9 mouse cellular contexts compared by ENCODE assay signal in genomic region chr17:25830806-25831431, GRCm38 (mm10). TPM values are rescaled to one million over a fixed set of nuclear protein-coding genes. Genes with fewer than 3 reads are reported as not detected.
DNase-seq lines count a peak whose midpoint lies in the region; ATAC-seq and TF ChIP-seq lines count a peak whose summit lies in the region.
"Had no signal": no experiment of that assay in that cellular context is flagged by ENCODE, and none has a peak within 500 bp of the region (broad histone marks: within the 10 kb centered on the region; RNA-seq: fewer than 3 reads in every experiment).

No protein-coding gene starts in this region.

- peak overlapping the region; percentile 64 for H3K4me3 ChIP-seq in kidney, embryonic 15.5 days (replicated peaks)
- peak overlapping the region; percentile 86 for H3K4me3 ChIP-seq in embryonic facial prominence, embryonic 15.5 days (replicated peaks)
- no peak overlapping the region for H3K4me3 ChIP-seq in intestine, embryonic 14.5 days (ENCODE audit: low read depth, low read length)
- no peak overlapping the region; the same call in 1 of the 2 replicates for H3K4me3 ChIP-seq in midbrain, embryonic 15.5 days
- no peak overlapping the region for H3K4me3 ChIP-seq in cerebellum, adult 2 months (replicated peaks; ENCODE audit: insufficient read depth, low read depth, low read length)

- 90% methylated on average over 14 of the region's 14 CpGs for WGBS in kidney, embryonic 15.5 days
- 81% methylated on average over 14 of the region's 14 CpGs for WGBS in embryonic facial prominence, embryonic 15.5 days
- WGBS in intestine, embryonic 14.5 days: 84% methylated on average over 14 of the region's 14 CpGs
- WGBS in midbrain, embryonic 15.5 days: 86% methylated on average over 14 of the region's 14 CpGs
- 77% methylated on average over 14 of the region's 14 CpGs for WGBS in cerebellum, adult 2 months

- H3K4me1 ChIP-seq in kidney, embryonic 15.5 days: peaks cover 73% of the 10 kb centered on the region
- H3K4me1 ChIP-seq in embryonic facial prominence, embryonic 15.5 days: peaks cover 71% of the 10 kb centered on the region
- peaks cover 44% of the 10 kb centered on the region for H3K4me1 ChIP-seq in intestine, embryonic 14.5 days (replicated peaks; ENCODE audit: control insufficient read depth, insufficient read depth, low read length)
- H3K4me1 ChIP-seq in midbrain, embryonic 15.5 days: peaks cover 84% of the 10 kb centered on the region
- peaks cover 45% of the 10 kb centered on the region for H3K4me1 ChIP-seq in cerebellum, adult 2 months (ENCODE audit: control insufficient read depth, insufficient read depth, low read length)

- ATAC-seq in kidney, embryonic 15.5 days (replicated peaks; ENCODE audit: low FRiP score): no peak
- no peak for ATAC-seq in embryonic facial prominence, embryonic 15.5 days (ENCODE audit: insufficient number of reproducible peaks, low FRiP score, low TSS enrichment, low read depth)
- ATAC-seq in intestine, embryonic 14.5 days (replicated peaks; ENCODE audit: low FRiP score, low TSS enrichment, low read depth): no peak
- ATAC-seq in midbrain, embryonic 15.5 days (replicated peaks): no peak

- H3K4me2 ChIP-seq in kidney, embryonic 15.5 days: peak overlapping the region; percentile 95
- H3K4me2 ChIP-seq in embryonic facial prominence, embryonic 15.5 days (replicated peaks): peak overlapping the region; percentile 93
- peak overlapping the region; percentile 97; the same call in 1 of the 2 replicates for H3K4me2 ChIP-seq in intestine, embryonic 14.5 days (ENCODE audit: low read length)
- H3K4me2 ChIP-seq in midbrain, embryonic 15.5 days: peak overlapping the region; percentile 95

- peaks cover 57% of the 10 kb centered on the region for H3K36me3 ChIP-seq in kidney, embryonic 15.5 days
- H3K36me3 ChIP-seq in embryonic facial prominence, embryonic 15.5 days: peaks cover 46% of the 10 kb centered on the region
- peaks cover 46% of the 10 kb centered on the region for H3K36me3 ChIP-seq in intestine, embryonic 14.5 days (ENCODE audit: control insufficient read depth, insufficient read depth, low read length)
- H3K36me3 ChIP-seq in midbrain, embryonic 15.5 days (replicated peaks): 0 out of 2 replicates have a peak, but pooled peaks cover 31% of the 10 kb centered on the region

- H3K9me3 ChIP-seq in kidney, embryonic 15.5 days (replicated peaks): no peaks in the 10 kb centered on the region
- H3K9me3 ChIP-seq in embryonic facial prominence, embryonic 15.5 days (replicated peaks): no peaks in the 10 kb centered on the region
- H3K9me3 ChIP-seq in intestine, embryonic 14.5 days (ENCODE audit: control insufficient read depth, low read length): no peaks in the 10 kb centered on the region
- H3K9me3 ChIP-seq in midbrain, embryonic 15.5 days: no peaks in the 10 kb centered on the region

- TF ChIP-seq POLR2A in cerebellum, adult 2 months (IDR thresholded peaks at IDR 0.05; ENCODE audit: borderline replicate concordance, insufficient read depth, low read length): no peak

- no peak for TF ChIP-seq CTCF in cerebellum, adult 2 months (IDR thresholded peaks at IDR 0.05; ENCODE audit: borderline replicate concordance, insufficient read depth, low read depth, low read length)

- peak overlapping the region; percentile 73; the same call in 1 of the 2 replicates for H3K9ac ChIP-seq in kidney, embryonic 15.5 days
- no peak overlapping the region for H3K9ac ChIP-seq in embryonic facial prominence, embryonic 15.5 days
- H3K9ac ChIP-seq in intestine, embryonic 14.5 days (ENCODE audit: low read length): no peak overlapping the region
- H3K9ac ChIP-seq in midbrain, embryonic 15.5 days: no peak overlapping the region

- no peaks in the 10 kb centered on the region for H3K27me3 ChIP-seq in kidney, embryonic 15.5 days
- H3K27me3 ChIP-seq in embryonic facial prominence, embryonic 15.5 days: no peaks in the 10 kb centered on the region
- H3K27me3 ChIP-seq in intestine, embryonic 14.5 days (replicated peaks; ENCODE audit: control insufficient read depth, insufficient read depth, low read length): no peaks in the 10 kb centered on the region
- no peaks in the 10 kb centered on the region for H3K27me3 ChIP-seq in midbrain, embryonic 15.5 days (replicated peaks)
- H3K27me3 ChIP-seq in cerebellum, adult 2 months (ENCODE audit: control insufficient read depth, insufficient read depth, low read length): no peaks in the 10 kb centered on the region

- no peak for DNase-seq in kidney, adult 11 months
- no peak for DNase-seq in intestine, embryonic 14.5 days (ENCODE audit: low spot score)
- DNase-seq in adrenal gland, postnatal 14 days: no peak
- no peak for DNase-seq in cerebellum, adult 2 months
- DNase-seq in retina, postnatal 1 day: no peak

- H3K27ac ChIP-seq in kidney, embryonic 15.5 days: 0 out of 2 replicates have a peak overlapping the region, but pooled peaks have one; percentile 95
- H3K27ac ChIP-seq in embryonic facial prominence, embryonic 15.5 days (replicated peaks): no peak overlapping the region
- no peak overlapping the region for H3K27ac ChIP-seq in intestine, embryonic 14.5 days (ENCODE audit: low read depth)
- no peak overlapping the region for H3K27ac ChIP-seq in midbrain, embryonic 15.5 days
- H3K27ac ChIP-seq in cerebellum, adult 2 months (ENCODE audit: insufficient read depth, low read length): no peak overlapping the region

RNA-seq across cellular contexts. Expression of gene Jmjd8, which starts 2.3 kb away (rescaled TPM):
- polyA plus RNA-seq in kidney, embryonic 15.5 days (2015; fragmentation: Nextera tagmentation; extraction: Ambion mirVana): 56.2 and 61.4 TPM in 2 replicates
- polyA plus RNA-seq in embryonic facial prominence, embryonic 15.5 days (2015; fragmentation: Nextera tagmentation; extraction: Ambion mirVana): 44.9 and 46.2 TPM in 2 replicates
- polyA plus RNA-seq in intestine, embryonic 14.5 days (2014; fragmentation: Nextera tagmentation; extraction: Ambion mirVana): 39.5 and 40.2 TPM in 2 replicates
- polyA plus RNA-seq in midbrain, embryonic 15.5 days (2015; fragmentation: Nextera tagmentation; extraction: Ambion mirVana): 61.9 and 63.0 TPM in 2 replicates
- 68.2 and 71.0 TPM in 2 replicates for total RNA-seq in adrenal gland, postnatal 14 days (2021)
- 65.8 and 75.2 TPM in 2 replicates for polyA plus RNA-seq in cerebellum, adult 2 months (2012; rRNA removed)

RNA-seq across cellular contexts. Expression of gene Stub1, which starts 2.3 kb away (rescaled TPM):
- 336 and 362 TPM in 2 replicates for polyA plus RNA-seq in kidney, embryonic 15.5 days (2015; fragmentation: Nextera tagmentation; extraction: Ambion mirVana)
- polyA plus RNA-seq in embryonic facial prominence, embryonic 15.5 days (2015; fragmentation: Nextera tagmentation; extraction: Ambion mirVana): 343 and 364 TPM in 2 replicates
- 345 and 350 TPM in 2 replicates for polyA plus RNA-seq in intestine, embryonic 14.5 days (2014; fragmentation: Nextera tagmentation; extraction: Ambion mirVana)
- polyA plus RNA-seq in midbrain, embryonic 15.5 days (2015; fragmentation: Nextera tagmentation; extraction: Ambion mirVana): 373 and 381 TPM in 2 replicates
- total RNA-seq in adrenal gland, postnatal 14 days (2021): 149 and 160 TPM in 2 replicates
- 326 and 333 TPM in 2 replicates for polyA plus RNA-seq in cerebellum, adult 2 months (2012; rRNA removed)

RNA-seq across cellular contexts. Expression of gene Rhbdl1, which starts 6.2 kb away (rescaled TPM):
- polyA plus RNA-seq in kidney, embryonic 15.5 days (2015; fragmentation: Nextera tagmentation; extraction: Ambion mirVana): 2.8 and 3.8 TPM in 2 replicates
- 2.7 and 3.2 TPM in 2 replicates for polyA plus RNA-seq in embryonic facial prominence, embryonic 15.5 days (2015; fragmentation: Nextera tagmentation; extraction: Ambion mirVana)
- polyA plus RNA-seq in intestine, embryonic 14.5 days (2014; fragmentation: Nextera tagmentation; extraction: Ambion mirVana): 1.3 and 1.5 TPM in 2 replicates
- 54.8 and 57.8 TPM in 2 replicates for polyA plus RNA-seq in midbrain, embryonic 15.5 days (2015; fragmentation: Nextera tagmentation; extraction: Ambion mirVana)
- total RNA-seq in adrenal gland, postnatal 14 days (2021): 12.9 and 14.9 TPM in 2 replicates
- 111 and 119 TPM in 2 replicates for polyA plus RNA-seq in cerebellum, adult 2 months (2012; rRNA removed)
- total RNA-seq: hematopoietic stem cell, adult 5-6 weeks had no signal

RNA-seq across cellular contexts. Expression of gene Wdr24, which starts 7.5 kb away (rescaled TPM):
- polyA plus RNA-seq in kidney, embryonic 15.5 days (2015; fragmentation: Nextera tagmentation; extraction: Ambion mirVana): 28.1 and 31.8 TPM in 2 replicates
- polyA plus RNA-seq in embryonic facial prominence, embryonic 15.5 days (2015; fragmentation: Nextera tagmentation; extraction: Ambion mirVana): 24.7 and 27.1 TPM in 2 replicates
- polyA plus RNA-seq in intestine, embryonic 14.5 days (2014; fragmentation: Nextera tagmentation; extraction: Ambion mirVana): 29.4 and 30.8 TPM in 2 replicates
- polyA plus RNA-seq in midbrain, embryonic 15.5 days (2015; fragmentation: Nextera tagmentation; extraction: Ambion mirVana): 35.2 and 36.7 TPM in 2 replicates
- 17.4 and 19.5 TPM in 2 replicates for total RNA-seq in adrenal gland, postnatal 14 days (2021)
- polyA plus RNA-seq in cerebellum, adult 2 months (2012; rRNA removed): 32.8 and 34.2 TPM in 2 replicates

RNA-seq across cellular contexts. Expression of gene Gm20683, which starts 10.6 kb away (rescaled TPM):
- 1.8 and 3.0 TPM in 2 replicates for polyA plus RNA-seq in kidney, embryonic 15.5 days (2015; fragmentation: Nextera tagmentation; extraction: Ambion mirVana)
- 2.5 and 3.5 TPM in 2 replicates for polyA plus RNA-seq in embryonic facial prominence, embryonic 15.5 days (2015; fragmentation: Nextera tagmentation; extraction: Ambion mirVana)
- polyA plus RNA-seq in intestine, embryonic 14.5 days (2014; fragmentation: Nextera tagmentation; extraction: Ambion mirVana): 1.6 and 2.3 TPM in 2 replicates
- 14.2 and 14.7 TPM in 2 replicates for polyA plus RNA-seq in midbrain, embryonic 15.5 days (2015; fragmentation: Nextera tagmentation; extraction: Ambion mirVana)
- 10.9 and 11.8 TPM in 2 replicates for total RNA-seq in adrenal gland, postnatal 14 days (2021)
- polyA plus RNA-seq in cerebellum, adult 2 months (2012; rRNA removed): 42.9 and 45.9 TPM in 2 replicates

Comparison
In these comparisons a context has a peak if more than half of its experiments do, and no peak if none do; other contexts are left out.
1. H3K4me3 ChIP-seq: peak in kidney, embryonic 15.5 days (single experiment) and embryonic facial prominence, embryonic 15.5 days (single experiment); none in intestine, embryonic 14.5 days (single experiment), midbrain, embryonic 15.5 days (single experiment) and cerebellum, adult 2 months (single experiment).
2. RNA of gene Rhbdl1, which starts 6.2 kb away (polyA plus RNA-seq): 111 to 119 TPM in cerebellum, adult 2 months and 54.8 to 57.8 TPM in midbrain, embryonic 15.5 days; 2.8 to 3.8 TPM in kidney, embryonic 15.5 days, 2.7 to 3.2 TPM in embryonic facial prominence, embryonic 15.5 days and 1.3 to 1.5 TPM in intestine, embryonic 14.5 days; every median in the first group is over 10 times any median in the second.
3. Peak in every context shown above with its lines, with median percentiles within 50 percentile points of each other: H3K4me2 ChIP-seq.